Mouse (Mus musculus) stomach, embryonic 15.5 days (tissue): ENCODE data around the gene Ackr3. TPM values are rescaled to one million over a fixed set of nuclear protein-coding genes. Genes with fewer than 3 reads are reported as not detected.

Experiments used
- ATAC-seq: fragments of 200-750 bp; cut with Nextera tagmentation; 2 replicates; pipeline ENCODE4 v1.8.0; 2017; ENCODE audit warnings: low read depth, moderate number of reproducible peaks, moderate TSS enrichment; ENCODE audit not compliant: insufficient read depth, low FRiP score
- H3K27ac ChIP-seq: fragments of 300-500 bp; sonication (generic); 2 replicates; pipeline ENCODE4 v1.5.1; 2015; ENCODE audit warnings: mild to moderate bottlenecking, inconsistent platforms
- H3K27me3 ChIP-seq: fragments of 300-500 bp; sonication (generic); replicated peaks from 2 replicates; pipeline ENCODE4 v1.6.1; 2015; ENCODE audit warnings: inconsistent platforms
- H3K36me3 ChIP-seq: fragments of 300-500 bp; sonication (generic); 2 replicates; pipeline ENCODE4 v1.6.1; 2015; ENCODE audit warnings: inconsistent platforms
- H3K4me1 ChIP-seq: fragments of 300-500 bp; sonication (generic); 2 replicates; pipeline ENCODE4 v1.6.1; 2015; ENCODE audit warnings: inconsistent platforms
- H3K4me2 ChIP-seq: fragments of 300-500 bp; sonication (generic); 2 replicates; pipeline ENCODE4 v1.6.1; 2015; ENCODE audit warnings: mild to moderate bottlenecking, inconsistent platforms
- H3K4me3 ChIP-seq: fragments of 300-500 bp; sonication (generic); replicated peaks from 2 replicates; pipeline ENCODE4 v1.5.1; 2015; ENCODE audit warnings: inconsistent platforms
- H3K9ac ChIP-seq: fragments of 300-500 bp; sonication (generic); 2 replicates; pipeline ENCODE4 v1.6.1; 2015; ENCODE audit warnings: inconsistent platforms
- H3K9me3 ChIP-seq: fragments of 300-500 bp; sonication (generic); 2 replicates; pipeline ENCODE4 v1.6.1; 2016; ENCODE audit warnings: inconsistent platforms
- WGBS: fragments of 180-500 bp; shearing (Covaris S2); methylation state at CpG from one replicate; pipeline ENCODE4 v1.1.7; 2015; 5-methylcytosine and 5-hydroxymethylcytosine counted together
- polyA plus RNA-seq: library from polyadenylated mRNA; unstranded; fragments of >200 nt; fragmentation: Nextera tagmentation; extraction: Ambion mirVana; gene quantifications from 2 replicates; pipeline ENCODE4 v1.2.1, GENCODE M21; 2015

Gene Ackr3
- polyA plus RNA-seq, 1 experiment from 2014 or later = 22.6 TPM

DNA sequence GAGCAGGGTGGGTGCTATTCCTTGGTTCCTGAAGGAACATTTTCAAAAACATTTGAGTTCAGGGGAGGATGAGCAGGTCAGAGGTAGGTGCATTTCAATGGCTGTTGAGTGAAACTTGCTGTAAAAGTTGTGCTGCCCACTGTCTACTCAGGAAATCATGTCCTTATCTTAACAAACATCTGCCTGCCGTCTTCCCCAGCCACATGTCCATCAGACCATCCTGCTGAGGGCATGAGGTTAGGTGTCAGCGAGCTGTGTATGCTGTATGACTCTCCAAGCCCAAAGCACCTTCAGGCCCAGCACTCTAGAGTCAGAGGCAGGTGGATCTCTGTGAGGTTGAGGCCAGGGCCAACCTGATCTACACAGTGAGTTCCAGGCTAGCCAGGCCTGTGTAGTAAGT, 12.1 kb downstream of the Ackr3 start:
- ATAC-seq = no peak
- no peak overlapping the region for H3K27ac ChIP-seq
- 43% methylated on average over 2 of the region's 2 CpGs for WGBS
- no peaks in the 10 kb centered on the region for H3K9me3 ChIP-seq
- H3K4me1 ChIP-seq = 0 out of 2 replicates have a peak, but pooled peaks cover under 1% of the 10 kb centered on the region
- H3K27me3 ChIP-seq = no peaks in the 10 kb centered on the region; the same call in 1 of the 2 replicates
- H3K4me2 ChIP-seq = no peak overlapping the region
- no peak overlapping the region for H3K9ac ChIP-seq
- no peak overlapping the region for H3K4me3 ChIP-seq
- 0 out of 2 replicates have a peak, but pooled peaks cover 10% of the 10 kb centered on the region for H3K36me3 ChIP-seq

DNA sequence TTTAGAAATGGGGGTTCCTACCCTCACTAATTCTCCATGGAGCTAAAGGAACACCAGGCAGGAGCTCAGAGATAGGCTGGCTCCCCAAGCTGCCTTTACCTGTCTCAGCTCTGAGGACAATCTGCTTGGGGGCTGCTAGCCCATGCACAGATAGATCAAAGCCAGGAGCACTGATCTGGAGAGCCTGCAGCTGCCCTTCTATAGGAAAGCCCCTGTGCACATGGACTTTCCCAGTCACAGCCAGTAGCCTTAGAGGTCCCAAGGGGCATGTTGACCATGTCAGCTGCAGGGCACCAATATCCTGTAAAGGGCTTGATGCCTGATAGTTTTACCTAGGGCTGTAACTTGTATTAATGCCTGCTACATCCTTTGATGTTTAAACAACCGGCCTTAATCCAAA, 12.6 kb downstream of the Ackr3 start:
- no peak overlapping the region for H3K9ac ChIP-seq
- 0 out of 2 replicates have a peak, but pooled peaks cover 10% of the 10 kb centered on the region for H3K36me3 ChIP-seq
- H3K4me1 ChIP-seq = no peaks in the 10 kb centered on the region
- no peak overlapping the region for H3K4me3 ChIP-seq
- no peak overlapping the region for H3K4me2 ChIP-seq
- no peaks in the 10 kb centered on the region for H3K9me3 ChIP-seq
- ATAC-seq = no peak
- no peaks in the 10 kb centered on the region; the same call in 1 of the 2 replicates for H3K27me3 ChIP-seq
- H3K27ac ChIP-seq = no peak overlapping the region
- WGBS = 58% methylated on average over 1 of the region's 1 CpGs

DNA sequence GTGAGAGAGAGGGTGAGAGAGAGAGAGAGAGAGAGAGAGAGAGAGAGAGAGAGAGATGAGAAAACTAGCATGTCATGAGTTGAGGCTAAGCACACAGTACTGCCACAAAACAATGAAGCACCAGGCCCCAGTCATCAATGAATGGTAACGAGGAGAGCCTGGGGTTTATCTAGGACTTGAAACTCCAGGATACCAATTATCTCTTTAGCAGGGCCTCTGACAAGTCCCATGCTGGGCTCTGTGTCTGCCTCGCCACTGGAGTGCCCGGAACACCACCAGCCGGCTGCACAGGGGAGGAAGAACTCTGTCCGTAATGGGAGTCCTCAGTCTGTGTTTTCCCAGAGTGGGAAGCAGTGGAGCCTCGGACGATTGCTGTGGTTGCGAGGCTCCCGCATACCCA, 16.5 kb downstream of the Ackr3 start:
- Histone ChIP-seq H3K27me3 (no peaks in the 10 kb centered on the region; the same call in 1 of the 2 replicates), H3K4me3 (no peak overlapping the region), H3K4me2 (no peak overlapping the region), H3K4me1 (no peaks in the 10 kb centered on the region), H3K9ac (no peak overlapping the region), H3K9me3 (no peaks in the 10 kb centered on the region), H3K27ac (no peak overlapping the region), H3K36me3 (0 out of 2 replicates have a peak, but pooled peaks cover 2% of the 10 kb centered on the region)
- WGBS = 53% methylated on average over 9 of the region's 9 CpGs
- ATAC-seq = no peak

DNA sequence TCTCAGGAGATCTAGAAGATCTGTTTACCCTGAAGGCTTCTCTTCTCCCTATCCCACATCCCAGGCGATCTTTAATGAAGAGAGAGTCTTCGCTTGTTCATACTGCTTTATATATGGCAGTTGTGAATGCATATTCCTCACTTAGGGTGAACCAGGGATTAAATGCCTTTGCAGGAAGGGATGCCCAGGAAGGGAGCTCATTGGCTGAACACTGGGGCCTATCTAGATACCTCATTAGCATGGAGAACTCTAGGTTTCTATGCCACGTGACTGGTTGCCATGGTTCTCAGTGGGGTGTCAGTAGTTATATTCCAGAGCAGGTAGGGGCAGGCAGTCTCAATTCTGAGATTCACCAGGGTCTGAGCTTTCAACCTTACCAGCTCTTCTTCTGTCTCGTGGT, 17.1 kb downstream of the Ackr3 start:
- no peak for ATAC-seq
- H3K36me3 ChIP-seq = 0 out of 2 replicates have a peak, but pooled peaks cover 2% of the 10 kb centered on the region

DNA sequence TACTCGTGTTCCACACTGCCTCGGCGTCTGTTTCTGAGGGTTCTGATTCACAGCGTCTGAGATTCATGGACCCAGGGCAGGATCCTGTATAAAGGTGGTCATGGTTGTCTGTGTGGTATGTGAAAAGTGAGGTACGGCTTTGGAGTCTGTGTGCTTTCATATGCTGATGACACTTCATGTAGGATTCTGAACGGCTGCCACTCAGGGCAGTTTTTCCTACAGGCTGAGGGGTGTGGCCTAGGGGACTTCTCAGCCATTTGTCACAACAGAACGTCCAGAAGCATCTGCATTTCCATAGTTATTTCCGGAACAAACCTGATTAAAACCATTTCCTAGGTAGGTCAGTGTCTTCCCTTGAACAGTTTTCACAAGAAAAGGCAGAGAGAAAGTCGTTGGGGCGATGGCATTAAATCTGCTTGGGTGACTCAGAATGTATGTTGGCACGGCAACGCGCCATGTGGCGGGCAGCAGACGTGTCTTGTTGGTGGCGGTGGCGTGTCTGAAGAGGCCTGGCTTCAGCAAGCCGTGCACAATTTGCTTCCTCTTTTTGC, 18.1 kb downstream of the Ackr3 start:
- H3K4me2 ChIP-seq = no peak overlapping the region
- no peaks in the 10 kb centered on the region for H3K4me1 ChIP-seq
- 73% methylated on average over 18 of the region's 18 CpGs for WGBS
- no peak for ATAC-seq
- no peak overlapping the region for H3K4me3 ChIP-seq
- H3K27me3 ChIP-seq = no peaks in the 10 kb centered on the region; the same call in 1 of the 2 replicates
- no peak overlapping the region for H3K9ac ChIP-seq
- no peaks in the 10 kb centered on the region for H3K9me3 ChIP-seq
- H3K27ac ChIP-seq = no peak overlapping the region
- H3K36me3 ChIP-seq = no peaks in the 10 kb centered on the region

More for the DNA sequence above, 17.1 kb downstream of the Ackr3 start:
- Histone ChIP-seq H3K4me3 (no peak overlapping the region), H3K27ac (no peak overlapping the region), H3K9ac (no peak overlapping the region), H3K4me1 (no peaks in the 10 kb centered on the region), H3K9me3 (no peaks in the 10 kb centered on the region), H3K4me2 (no peak overlapping the region), H3K27me3 (no peaks in the 10 kb centered on the region; the same call in 1 of the 2 replicates)
- 79% methylated on average over 4 of the region's 4 CpGs for WGBS

DNA sequence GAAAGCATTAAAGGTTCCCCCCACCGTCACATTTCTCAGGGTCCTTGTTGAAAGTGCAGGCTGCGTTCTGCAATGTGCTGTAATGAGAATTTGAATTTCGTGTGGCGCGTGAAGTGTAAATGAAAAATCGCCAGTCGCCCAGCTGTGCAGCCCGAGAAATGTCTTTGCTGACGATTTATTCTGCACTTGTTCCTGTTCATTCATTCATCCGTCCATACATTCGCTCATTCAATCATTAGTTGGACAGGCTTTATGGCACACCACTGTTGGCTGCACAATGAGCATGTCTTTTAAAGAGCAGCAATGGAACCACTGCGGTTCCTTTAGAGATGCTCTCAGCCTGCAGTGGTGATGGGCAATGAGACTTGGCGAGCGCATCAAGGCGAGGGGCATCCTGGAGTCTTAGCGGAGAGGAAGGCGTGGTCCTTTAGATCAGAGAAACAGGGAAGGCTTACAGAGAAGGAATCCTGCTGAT, 18.7 kb downstream of the Ackr3 start:
- Histone ChIP-seq H3K36me3 (no peaks in the 10 kb centered on the region), H3K9me3 (no peaks in the 10 kb centered on the region), H3K4me2 (no peak overlapping the region), H3K4me3 (no peak overlapping the region), H3K27me3 (no peaks in the 10 kb centered on the region; the same call in 1 of the 2 replicates), H3K4me1 (peaks cover 3% of the 10 kb centered on the region; the same call in 1 of the 2 replicates), H3K27ac (no peak overlapping the region), H3K9ac (no peak overlapping the region)
- WGBS = 78% methylated on average over 17 of the region's 17 CpGs
- ATAC-seq = no peak

DNA sequence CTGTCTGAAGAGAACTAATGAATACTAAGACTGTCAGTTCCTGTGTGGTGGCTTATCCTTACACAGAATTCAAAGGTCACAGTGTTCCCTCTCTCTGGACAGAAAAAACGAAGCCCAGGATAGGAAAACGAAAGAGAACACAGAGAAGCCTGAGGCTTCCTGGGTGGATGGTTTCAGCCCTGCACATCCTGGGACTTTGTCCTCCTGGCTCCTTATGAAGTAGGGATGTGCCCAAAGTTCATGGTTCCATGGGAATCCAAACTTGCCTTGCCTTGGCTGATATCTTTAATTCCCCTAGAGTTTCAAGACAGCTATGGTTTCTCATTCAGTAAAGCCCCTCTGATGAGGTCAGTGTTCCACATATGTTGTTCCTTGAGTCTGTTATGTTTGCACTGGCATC, 19.2 kb downstream of the Ackr3 start:
- ATAC-seq = no peak
- 71% methylated on average over 2 of the region's 2 CpGs for WGBS
- Histone ChIP-seq H3K36me3 (no peaks in the 10 kb centered on the region), H3K27me3 (no peaks in the 10 kb centered on the region; the same call in 1 of the 2 replicates), H3K9me3 (no peaks in the 10 kb centered on the region), H3K4me2 (no peak overlapping the region), H3K4me3 (no peak overlapping the region), H3K9ac (no peak overlapping the region), H3K4me1 (peaks cover 3% of the 10 kb centered on the region; the same call in 1 of the 2 replicates), H3K27ac (no peak overlapping the region)

DNA sequence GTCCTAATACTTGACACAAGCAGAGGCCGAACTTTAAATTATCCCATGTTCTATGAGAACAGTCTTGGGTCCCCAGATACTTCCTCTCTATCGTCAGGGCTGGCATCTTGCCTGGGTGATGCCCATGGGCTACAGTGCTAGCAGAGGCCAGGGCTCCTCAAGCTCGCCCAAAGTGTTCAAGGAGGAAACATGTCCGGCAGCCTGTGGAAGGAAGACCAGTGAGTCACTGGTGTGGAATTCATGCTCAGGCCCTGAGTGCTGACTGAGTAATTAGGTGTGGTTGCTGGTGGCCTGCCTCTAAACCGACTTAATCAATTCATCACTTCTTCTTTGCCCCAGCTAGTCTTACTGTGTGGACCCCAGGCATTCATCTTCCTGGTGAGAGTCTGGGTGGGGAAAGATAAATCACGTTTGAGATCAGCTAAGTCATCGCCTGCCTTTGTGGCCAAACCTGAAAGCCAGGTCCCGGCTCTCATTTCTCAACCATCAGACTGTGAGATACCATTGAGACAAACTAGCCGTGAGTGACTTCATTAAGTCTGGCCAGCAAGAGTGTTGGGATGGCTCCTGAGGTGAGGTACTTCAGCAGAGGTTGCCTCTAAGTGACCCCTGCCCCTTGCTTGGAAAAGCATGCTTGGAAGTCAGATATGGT, 21.9 kb downstream of the Ackr3 start:
- 0 out of 2 replicates have a peak overlapping the region, but pooled peaks have one; percentile 23 for H3K27ac ChIP-seq
- no peaks in the 10 kb centered on the region; the same call in 1 of the 2 replicates for H3K27me3 ChIP-seq
- no peak overlapping the region for H3K4me3 ChIP-seq
- WGBS = 30% methylated on average over 9 of the region's 9 CpGs
- H3K9ac ChIP-seq = no peak overlapping the region
- peaks cover 8% of the 10 kb centered on the region for H3K4me1 ChIP-seq
- peak; percentile 55; the same call in 1 of the 2 replicates for ATAC-seq
- no peaks in the 10 kb centered on the region for H3K9me3 ChIP-seq
- H3K36me3 ChIP-seq = no peaks in the 10 kb centered on the region
- no peak overlapping the region for H3K4me2 ChIP-seq

DNA sequence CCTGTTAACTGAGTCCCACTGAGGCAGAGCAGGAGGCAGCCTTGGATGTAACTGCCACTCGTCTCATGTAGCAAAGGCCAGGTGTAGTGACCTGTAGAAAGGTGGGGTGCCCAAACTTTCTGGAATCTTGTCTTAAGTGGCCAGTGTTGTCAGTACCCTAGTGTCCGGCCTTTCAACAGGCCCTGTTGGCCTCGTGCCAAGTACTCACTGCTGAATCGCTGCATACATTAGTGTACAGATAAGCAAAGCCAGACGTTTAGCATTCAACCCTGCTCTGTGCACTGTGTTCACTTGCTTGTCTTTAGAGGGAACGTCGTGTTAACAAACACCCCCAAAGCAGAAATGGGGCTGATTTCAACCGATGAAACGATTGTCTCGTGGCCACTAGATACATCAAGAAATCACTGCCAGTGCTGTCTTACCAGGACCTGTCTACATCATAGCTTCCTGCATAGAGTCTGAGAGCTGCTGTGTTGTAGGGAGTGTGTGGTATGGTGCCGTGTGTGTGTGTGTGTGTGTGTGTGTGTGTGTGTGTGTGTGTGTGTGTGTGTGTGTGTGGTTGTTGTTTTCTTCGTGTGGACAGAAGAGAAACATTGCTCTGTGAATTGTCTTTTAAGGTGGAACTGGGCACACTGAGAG, 24.0 kb downstream of the Ackr3 start:
- no peaks in the 10 kb centered on the region for H3K27me3 ChIP-seq
- peaks cover 8% of the 10 kb centered on the region for H3K4me1 ChIP-seq
- no peaks in the 10 kb centered on the region for H3K36me3 ChIP-seq
- 28% methylated on average over 12 of the region's 12 CpGs for WGBS
- H3K27ac ChIP-seq = no peak overlapping the region
- peak; percentile 55; the same call in 1 of the 2 replicates for ATAC-seq
- H3K9me3 ChIP-seq = no peaks in the 10 kb centered on the region
- H3K4me3 ChIP-seq = no peak overlapping the region
- no peak overlapping the region for H3K9ac ChIP-seq
- no peak overlapping the region for H3K4me2 ChIP-seq

DNA sequence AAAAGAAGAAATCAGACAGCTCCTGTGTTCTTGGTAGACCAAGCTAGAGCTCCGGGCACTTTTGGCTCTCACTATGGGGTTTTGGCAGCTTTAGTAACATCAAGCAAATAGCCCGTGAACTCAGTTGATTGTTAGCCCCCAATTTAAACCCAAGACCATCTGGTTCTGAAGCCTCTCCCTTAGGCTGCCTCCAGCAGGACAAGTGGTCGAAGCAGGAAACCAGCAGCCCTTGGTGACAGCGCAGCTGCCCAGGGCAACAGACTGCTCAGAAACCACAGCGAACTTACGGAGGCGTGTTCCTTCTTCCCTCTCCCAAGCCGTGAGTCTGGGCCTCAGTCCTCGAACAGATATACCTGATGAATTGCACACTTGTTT, 24.5 kb downstream of the Ackr3 start:
- Histone ChIP-seq H3K9ac (no peak overlapping the region), H3K36me3 (no peaks in the 10 kb centered on the region), H3K27me3 (no peaks in the 10 kb centered on the region), H3K27ac (no peak overlapping the region), H3K9me3 (no peaks in the 10 kb centered on the region), H3K4me2 (no peak overlapping the region), H3K4me3 (no peak overlapping the region), H3K4me1 (peaks cover 8% of the 10 kb centered on the region)
- ATAC-seq = no peak
- 41% methylated on average over 9 of the region's 9 CpGs for WGBS

DNA sequence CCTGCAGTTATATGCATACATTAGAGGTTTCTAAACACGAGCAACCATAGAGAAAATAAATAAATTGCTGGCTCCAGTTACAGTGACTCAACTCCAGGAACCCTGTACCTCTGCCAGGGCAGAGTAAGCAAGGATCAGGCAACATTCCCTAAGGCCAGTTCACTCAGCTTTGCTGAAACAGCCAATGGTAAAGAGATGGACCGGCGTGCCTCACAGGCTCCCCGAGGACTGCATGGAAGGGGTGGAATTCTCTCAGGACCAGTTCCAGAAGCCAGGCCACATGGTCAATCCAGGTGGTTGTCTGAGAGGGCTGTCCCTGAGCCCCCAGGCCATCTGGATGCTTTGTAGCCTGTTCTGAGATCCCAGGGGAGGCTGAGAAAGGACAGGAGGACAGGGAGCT, 26.8 kb downstream of the Ackr3 start:
- Histone ChIP-seq H3K4me2 (no peak overlapping the region), H3K9me3 (no peaks in the 10 kb centered on the region), H3K36me3 (no peaks in the 10 kb centered on the region), H3K27ac (no peak overlapping the region), H3K4me3 (no peak overlapping the region), H3K4me1 (peaks cover 8% of the 10 kb centered on the region), H3K9ac (no peak overlapping the region), H3K27me3 (no peaks in the 10 kb centered on the region)
- 75% methylated on average over 4 of the region's 4 CpGs for WGBS
- no peak for ATAC-seq
